Mouse (Mus musculus) cerebellum, postnatal 10 days (tissue): ENCODE data around the gene Atp1a3.
"Not testable (repeated sequence)": the region's sequence is repeated elsewhere in the genome, so short reads cannot be mapped to it uniquely, and the experiment has no call there.

ENCODE experiments used
- DNase-seq, 2 experiments: peaks; one replicate each; pipeline ENCODE4 v3.0.0; 2021; ENCODE audit warnings: mixed read lengths in 2 of 2

Gene Atp1a3

DNA sequence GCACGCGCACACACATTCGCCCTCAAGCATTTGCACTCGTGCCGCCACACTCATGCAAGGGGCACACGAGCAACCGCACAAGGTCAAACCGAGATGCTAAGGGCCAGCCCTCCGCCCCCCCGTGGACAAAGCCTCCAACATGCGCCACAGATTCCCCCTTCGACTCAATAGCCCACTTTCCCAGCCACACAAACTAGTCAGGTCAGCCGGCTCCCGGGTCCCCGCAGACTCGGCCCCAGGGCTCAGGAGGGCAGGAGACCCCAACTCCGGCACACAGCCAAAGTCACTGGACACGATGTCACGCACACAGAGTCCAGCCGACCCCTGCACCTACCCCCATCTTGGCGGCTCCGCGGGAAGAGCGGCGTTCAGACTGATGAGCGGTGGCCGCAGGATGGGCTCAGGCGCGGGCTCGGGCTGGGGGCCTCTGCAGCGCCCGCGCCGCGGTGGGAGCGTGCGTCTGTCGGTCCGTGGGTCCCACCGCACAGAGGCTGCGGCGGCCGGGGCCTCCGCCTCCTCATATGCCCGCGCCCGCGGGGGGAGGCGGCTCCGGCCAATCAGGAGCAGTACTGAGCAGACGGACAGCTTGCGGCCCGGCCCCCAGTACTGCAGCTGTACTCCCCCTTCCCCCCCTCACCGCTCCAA lies at the start of gene Atp1a3:
TSS of gene Atp1a3 (minus strand) at position 538 of the 645 bp plus-strand sequence.
- peak; percentile 95 to 97 for DNase-seq

DNA sequence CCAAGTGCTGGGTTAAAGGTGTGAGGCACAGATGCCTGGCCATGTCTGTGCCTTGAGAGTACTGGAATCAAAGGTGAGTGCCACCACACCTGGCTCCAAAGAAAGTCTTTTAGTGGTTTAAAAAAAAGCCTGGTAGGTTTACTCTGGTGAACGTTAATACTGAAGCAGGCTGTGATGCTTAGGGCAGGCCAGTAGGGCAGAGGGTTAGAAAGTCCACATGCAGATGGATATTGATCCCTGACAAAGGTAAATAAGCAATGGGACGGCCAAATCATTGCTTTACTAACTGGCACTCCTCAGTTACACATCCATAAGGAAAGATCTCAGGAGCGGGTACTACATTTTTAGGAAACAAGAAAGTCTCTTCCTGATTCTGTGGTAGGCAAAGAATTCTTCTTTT lies 46.8 kb upstream of the Atp1a3 start:
- no peak for DNase-seq

DNA sequence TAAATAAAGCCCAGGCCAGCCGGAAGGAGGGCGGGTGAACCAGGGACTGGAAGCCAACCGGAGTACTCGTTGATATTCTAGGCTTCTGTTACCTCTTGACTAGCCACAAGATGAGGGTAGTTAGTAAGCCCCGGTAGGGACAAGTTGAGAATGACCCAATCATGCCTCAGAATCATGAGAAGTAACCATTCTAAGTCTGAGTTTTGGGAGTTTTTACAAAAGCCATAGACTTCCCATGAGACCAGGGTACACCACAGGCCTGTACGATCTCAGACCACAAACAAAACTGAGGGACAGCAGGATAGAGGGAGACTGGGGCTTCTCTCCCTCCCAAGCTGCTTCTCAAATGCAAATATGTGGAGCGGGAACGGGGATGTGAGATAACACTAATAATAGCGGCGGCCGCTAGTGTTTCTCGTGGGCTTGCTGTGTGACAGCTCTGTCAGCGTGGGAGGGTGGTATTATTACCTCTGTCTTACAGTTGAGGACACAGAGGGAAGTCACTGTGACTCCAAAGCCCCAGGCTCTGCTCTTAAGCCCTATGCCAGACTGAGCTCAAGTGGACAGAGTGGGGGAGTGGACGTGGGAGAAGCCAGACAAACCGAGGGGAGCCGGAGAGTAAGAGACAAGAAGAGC lies 43.7 kb upstream of the Atp1a3 start:
- DNase-seq: no peak

DNA sequence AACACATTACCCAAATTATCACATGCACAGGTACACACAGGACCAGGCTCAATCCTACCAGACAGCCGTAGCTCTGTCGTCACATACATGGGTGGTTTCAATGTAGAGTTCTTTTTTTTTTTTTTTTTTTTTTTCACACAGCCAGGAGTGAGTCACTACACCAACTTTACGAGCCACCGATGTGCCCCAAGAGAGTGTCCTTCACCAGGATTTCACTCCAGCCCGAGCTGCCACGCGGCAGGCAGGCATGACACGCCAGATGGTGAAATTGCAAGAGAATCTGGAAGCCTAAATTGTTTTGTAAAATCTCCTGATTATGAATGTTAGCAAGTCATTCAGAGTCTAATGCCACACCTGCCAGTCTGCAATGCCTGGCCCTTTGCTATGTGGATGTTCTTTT lies 41.6 kb upstream of the Atp1a3 start:
- peak in 1 of 2 experiments; percentile 55 for DNase-seq

DNA sequence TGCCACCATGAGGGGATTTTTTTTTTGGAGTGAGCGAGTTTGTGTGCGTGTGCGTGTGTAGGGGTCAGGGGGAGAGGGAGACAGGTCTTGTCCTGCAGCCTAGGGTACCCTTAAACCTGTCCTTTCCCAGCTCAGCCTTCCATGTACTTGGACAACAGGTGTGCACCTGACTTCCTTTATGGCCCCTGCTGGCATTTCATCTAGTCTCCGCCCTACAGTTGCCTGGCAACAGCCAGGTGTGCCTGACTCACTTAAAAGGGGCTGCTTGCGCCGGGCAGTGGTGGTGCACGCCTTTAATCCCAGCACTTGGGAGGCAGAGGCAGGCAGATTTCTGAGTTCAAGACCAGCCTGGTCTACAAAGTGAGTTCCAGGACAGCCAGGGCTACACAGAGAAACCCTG lies 38.8 kb upstream of the Atp1a3 start:
- DNase-seq: not testable (repeated sequence)

DNA sequence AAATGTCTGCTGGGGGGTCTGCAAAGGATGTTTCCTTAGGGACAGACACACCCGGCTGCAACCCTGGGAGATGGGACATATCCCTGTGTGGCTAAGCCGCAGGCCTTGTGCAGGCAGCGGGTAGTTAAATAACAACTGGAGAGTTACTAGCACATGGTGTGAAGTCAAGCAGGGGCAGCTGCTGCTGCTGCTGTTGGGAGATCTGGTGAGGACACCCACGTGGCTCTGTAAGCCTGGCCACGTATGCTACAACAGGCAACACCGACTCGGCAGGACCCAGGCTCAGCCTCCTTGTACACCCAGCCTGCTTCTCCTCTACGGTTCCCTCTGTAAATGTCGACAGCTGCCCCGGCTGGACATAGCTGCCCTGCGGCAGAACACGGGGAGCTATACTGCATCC lies 36.2 kb upstream of the Atp1a3 start:
- no peak for DNase-seq

DNA sequence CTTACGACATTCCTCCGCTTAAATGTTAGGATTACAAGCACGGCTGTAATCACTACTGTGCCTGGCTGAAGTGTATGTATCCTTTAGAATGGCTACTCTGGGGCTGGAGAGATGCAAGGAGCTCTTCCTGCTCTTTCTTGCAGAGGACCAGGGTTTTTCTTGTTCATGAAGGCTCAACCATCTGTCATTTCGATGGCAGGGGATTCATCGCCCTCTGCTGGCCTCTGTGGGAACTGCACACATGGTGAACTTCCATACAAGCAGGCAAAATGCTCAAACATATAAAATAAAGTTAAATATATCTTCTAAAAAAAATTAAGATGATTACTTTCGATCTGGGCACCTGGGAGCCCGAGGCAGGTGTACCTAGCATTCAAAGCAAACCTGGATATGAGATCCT lies 30.2 kb upstream of the Atp1a3 start:
- peak; percentile 92 to 97 for DNase-seq

DNA sequence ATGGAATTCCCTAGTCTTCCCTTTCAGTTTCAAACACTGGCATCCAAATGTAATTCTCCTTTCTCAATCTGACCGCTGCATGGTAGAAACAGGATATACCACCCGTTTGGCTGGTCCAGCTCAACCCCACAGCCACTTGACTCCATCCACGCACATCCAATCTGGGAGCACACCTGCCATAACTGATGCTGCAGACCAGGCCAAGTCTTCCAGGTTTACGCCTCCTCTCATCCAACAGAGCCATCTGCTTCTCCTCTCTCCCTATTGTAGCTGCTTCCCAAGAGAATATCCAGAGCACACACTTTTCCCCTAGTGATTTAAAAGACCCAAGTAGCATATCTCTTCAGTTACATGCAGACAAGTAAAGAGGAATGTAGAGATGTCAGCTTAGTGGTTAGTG lies 29.0 kb upstream of the Atp1a3 start:
- peak in 1 of 2 experiments; percentile 40 for DNase-seq

DNA sequence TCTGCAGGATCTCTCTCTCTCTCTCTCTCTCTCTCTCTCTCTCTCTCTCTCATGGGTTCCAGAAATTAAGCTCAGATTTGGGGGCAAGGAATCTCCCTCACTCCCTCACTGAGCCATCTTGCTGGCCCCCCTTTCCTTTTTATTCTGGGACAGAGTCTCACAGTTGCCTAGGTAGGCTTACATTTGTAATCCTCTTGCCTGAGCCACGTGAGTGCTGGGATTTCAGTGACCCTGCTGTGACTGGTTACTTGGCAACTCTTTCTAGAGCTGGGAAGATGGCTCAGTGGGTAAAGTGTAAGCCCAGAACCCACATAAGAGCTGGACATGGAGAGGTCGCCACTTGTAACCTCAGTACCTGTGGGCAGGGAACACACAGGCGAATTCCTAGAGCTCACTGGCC lies 25.8 kb upstream of the Atp1a3 start:
- DNase-seq: peak in 1 of 2 experiments; percentile 47

DNA sequence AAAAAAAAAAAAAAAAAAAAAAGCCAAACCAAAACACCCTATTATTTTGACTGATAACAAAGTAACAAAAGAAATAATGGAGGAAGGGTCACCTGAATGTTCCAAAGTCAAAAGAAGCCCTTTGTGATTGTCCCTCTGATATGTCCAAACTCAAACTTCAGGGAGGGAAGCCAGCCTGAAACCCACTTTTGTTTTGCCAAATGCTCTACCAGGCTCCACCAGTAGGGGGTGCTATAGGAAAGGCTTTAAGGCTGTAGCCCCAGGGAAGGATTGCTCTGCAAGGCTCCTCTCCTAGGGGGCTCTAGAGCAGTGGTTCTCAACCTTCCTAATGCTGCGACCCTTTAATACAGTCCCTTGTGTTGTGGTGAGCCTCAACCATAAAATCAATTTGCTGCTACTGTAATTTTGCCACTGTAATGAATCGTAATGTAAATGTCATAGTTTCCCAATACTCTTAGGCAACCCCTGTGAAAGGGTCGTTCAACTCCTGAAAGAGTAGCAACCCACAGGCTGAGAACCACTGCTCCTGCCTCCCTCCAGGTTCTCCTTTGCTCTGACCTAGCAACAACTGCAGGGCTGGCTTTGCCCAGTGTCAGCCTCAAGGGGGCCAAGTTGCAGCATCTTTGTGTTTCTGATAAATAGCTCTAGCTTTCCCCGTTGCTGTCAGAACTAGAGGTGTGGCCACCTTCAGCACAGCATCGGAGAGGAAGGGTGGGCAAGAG lies 24.4 kb upstream of the Atp1a3 start:
- DNase-seq: peak; percentile 91 to 95

DNA sequence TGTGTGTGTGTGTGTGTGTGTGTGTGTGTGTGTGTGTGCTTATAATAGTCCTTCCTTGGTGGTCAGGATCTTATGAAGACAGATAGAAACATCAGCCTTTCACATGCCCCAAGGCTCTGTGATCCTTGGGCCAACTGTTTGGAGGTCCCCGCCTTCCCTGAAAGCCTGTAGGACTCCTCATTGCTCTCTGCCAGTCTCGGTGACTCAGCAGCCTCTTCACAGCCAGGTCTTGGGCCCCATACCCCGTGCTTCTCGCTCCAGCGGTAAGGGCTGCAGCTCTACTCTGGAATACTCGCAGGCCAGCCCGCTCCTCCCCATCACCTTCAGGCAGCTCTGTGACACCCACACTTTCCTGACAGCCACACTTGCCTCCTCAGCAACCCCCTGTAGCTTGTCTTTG lies 20.7 kb upstream of the Atp1a3 start:
- DNase-seq: no peak

DNA sequence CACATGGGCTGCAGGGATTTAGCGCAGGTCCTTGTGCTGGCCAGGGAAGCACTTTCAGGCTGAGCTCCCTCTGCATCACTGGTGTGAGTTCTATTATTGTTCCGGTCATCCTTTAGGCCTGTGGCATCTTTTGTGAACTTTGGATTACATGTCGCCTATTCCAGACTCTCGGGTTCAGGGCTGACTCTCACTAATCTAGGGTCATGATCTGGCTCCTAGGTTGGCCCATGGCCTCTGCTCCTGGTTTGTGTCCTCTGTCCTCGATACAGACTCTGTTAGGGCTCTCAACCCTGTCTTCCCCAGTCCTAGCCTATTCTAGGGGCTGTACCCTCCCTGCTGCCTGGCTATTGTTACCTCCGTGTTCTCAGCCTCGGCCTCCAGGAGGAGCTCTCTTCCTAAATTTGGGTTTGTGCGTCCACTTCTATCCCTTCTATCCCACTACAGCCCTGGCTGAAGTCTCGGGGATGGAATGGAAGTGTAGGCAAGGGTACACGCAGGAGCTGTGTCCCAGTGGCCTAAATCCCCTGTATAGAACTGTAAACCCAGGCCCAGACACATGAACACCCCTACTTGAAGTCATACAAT lies 20.2 kb upstream of the Atp1a3 start:
- peak; percentile 69 for DNase-seq

DNA sequence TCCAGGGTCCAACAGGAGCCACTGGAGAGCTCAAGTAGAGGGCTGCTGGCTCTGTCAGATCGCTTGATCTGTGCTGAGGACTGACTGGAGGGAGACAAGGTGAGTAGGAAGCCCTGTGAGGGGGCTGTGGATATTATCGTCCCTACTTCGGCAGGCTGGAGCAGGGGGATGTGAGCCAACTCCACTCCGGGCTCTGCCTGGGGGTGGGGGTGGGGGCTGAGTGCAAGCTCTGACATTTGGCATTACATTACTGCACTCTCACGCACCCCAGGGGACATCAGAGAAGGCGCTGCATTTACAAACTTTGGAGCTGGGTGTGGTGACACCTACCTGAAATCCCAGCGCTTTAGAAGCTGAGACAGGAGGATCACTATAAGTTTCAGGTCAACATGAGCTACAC lies 5.8 kb upstream of the Atp1a3 start:
- no peak for DNase-seq

DNA sequence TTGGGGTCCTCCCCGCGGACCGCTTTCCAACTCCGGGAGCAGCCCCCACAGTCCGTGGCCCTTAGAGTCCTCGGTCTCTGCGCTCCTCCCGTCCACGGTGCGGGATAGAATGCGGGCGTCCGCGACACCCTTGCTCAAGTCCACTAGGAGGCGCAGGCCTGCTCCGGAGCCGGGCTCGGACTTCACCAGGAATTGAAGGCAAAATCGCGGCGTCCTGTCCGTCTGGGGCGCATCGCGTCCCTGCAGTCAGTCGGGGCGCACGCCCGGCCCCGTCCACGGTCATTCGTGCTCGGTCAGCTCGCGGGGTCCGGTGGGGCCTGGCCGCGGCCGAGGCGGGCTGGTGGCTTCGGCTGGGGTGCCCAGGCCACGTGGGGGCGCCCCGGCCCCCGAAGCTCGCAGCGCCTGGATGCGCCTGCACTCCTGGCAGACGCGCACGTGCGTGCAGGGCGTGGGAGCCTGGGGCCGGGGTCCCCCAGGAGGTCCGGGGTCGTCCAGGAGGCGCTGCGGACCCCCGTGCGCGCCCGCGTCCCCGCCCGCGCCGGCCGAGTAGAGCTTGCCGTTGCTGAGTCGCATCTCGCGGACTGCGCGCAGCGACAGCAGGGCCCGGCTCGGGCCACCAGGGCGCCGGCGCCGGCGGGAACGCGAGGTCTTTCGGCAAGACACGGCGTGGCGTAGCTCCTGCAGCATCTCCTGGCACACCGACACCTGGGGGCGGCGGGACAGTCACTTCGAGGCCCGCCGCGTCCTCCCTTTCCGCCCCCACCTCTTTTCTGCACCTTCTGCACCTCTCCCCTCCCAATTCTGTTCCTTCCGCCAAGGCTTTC lies 4.5 kb upstream of the Atp1a3 start:
- DNase-seq: peak; percentile 92 to 95

DNA sequence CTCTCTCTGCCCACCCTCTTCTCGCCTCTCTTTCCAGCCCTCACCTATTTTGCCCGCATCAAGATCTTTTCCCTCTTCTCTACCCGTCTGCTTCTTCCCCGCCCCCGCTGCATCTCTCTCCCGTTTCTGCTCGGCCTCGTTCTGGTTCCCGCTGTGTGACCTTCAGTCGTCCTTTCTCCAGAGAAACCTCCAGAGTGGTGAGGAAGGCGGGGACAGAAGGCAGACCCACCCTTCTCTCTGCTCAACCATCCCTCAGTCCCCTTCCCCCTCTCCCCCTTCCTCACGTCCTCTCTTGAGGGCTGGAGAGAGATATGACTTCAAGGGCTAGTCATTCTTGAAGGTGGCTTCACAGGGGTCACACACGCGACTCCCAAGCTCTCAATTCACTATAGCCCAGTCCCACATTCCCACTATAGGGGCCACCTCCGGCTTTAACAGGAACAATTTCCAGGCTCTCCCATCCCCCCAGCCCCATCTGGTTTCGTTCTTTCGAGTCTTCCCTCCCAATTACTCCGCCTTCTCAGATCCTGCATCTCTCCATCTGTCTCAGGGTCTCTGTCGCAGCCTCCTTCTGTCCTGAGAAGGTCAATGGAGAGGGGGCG lies 3.4 kb upstream of the Atp1a3 start:
- DNase-seq: peak; percentile 93 to 94

DNA sequence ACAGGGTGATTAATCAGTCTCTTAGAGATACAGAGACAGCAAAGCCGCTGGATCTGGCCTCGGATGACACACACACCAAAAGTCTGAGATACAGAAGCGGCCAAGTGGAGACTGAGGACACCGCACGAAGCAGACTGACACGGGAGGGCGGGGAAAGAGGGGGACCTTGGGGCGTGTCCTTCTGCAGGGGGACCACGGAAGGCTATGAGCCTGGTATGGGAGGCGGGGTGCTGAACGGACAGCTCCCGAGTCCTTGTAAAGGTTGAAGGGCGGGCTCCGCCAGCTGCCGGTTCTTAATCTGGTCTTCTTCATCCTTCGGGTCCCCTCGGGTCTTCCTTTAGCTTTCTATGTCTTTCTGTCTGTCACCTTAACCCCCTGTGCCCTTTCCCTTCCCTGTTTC lies 2.9 kb upstream of the Atp1a3 start:
- DNase-seq: peak; percentile 86 to 90

DNA sequence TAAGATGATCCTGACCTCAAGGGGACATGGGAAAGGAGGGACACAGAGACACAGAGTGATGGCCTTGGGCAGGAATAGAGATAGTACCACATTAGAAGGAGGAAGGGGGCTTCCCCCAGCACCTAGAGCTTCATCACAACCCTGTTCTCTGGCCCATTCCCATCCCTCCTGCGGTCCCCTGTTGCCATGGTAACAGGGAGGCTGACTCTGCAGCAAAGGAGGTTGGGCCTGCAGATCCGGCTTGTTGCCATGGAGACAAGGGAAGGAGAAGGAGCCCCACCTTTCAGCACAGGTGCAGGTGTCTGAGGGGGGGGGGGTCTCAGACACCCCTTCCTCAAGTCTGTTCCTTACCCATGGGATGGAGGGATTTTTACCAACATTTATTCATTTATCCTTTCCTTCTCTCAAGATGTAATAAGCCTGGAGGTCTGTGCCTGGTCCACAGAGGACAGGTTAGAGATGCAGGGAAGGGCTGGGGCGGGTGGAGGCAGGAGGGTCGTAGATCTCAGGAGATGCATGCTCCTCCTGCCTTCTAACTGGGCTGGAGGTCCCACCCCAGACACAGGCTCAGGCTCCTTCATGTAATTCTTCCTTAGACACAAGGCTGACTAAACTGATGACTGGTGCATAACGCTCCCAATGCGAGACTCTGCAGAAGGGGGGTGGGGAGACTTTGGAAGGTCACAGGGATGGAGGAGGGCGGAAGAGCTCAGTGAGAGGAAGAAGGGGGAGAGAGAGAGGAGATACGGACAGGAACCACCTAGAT lies 2.0 kb upstream of the Atp1a3 start:
- DNase-seq: peak; percentile 97

DNA sequence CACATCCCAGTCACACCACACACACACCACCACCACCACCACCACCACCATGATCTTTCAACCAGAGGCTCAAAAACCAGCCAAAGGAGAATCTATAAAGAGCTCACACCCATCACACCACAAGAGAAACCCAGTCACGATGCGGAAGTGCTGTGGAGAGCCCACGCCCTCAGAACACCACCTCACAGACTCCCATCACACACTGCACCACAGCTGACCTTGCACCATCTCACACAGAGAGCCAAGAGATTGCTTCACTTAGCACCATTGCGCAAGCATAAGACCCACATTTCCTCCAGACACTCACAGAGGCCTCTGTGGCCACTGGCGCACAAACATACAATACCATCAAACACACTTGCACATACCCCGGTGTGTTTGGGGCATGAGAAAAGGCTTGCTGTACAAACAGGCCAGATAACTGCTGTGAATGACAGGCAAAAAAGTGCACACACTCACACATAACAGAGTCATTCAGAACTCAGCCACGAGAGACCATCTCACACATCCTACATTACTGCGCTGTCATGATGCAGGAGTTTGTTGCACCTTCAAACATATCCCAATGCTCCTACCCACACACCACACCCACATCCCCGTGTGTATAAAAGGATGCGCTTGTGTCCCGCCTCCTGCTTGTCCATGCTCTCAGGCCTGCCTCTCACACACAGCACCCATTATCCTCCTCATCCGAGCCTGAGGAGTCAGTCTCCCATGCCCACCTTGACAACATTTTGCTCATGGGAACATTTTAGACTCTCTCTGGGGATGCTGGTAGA lies 1.0 kb upstream of the Atp1a3 start:
- no peak for DNase-seq

DNA sequence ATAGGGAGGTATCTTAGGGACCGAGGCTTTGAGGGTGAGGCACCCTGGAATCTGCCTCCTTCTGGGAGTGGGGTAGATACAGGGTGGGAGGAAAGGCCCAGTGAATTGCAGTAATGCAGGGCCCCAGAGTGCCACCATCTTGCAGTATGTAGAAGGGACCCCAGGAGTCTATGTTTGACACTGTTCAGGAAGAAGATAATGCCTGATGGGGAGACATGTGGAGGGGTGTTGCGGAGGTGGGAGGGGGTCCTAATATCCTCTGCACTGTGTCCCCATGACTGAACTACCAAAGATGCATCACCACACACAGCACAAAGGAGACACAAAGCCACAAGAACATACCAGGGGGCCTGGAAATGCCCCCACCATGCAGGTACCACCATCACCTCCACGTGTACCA lies 413 bp upstream of the Atp1a3 start:
- DNase-seq: peak in 1 of 2 experiments; percentile 43

DNA sequence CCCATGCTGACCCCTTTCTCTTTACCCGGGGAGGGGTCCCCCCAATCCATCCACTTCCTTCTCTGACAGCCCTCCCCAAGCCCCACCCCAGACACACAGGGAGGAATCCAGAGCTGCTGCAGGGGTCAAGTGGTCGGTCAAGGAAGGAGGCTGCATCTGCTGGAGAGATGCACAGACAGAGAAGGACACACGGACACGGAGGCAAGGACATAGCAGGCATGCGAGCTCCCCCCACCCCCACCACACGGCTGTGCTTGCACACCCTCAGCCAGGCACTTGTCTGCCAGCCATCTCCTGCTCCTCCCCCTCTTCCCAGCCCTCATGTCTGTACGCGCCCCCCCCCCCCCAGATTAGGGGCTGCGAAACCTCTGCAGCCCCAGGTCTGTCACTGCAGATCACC lies 952 bp downstream of the Atp1a3 start:
- peak; percentile 71 for DNase-seq
